ENCODE assay signal across 9 mouse cellular contexts in genomic region chr16:4469599-4470352, GRCm38 (mm10). TPM values are rescaled to one million over a fixed set of nuclear protein-coding genes. Genes with fewer than 3 reads are reported as not detected.
DNase-seq lines count a peak whose midpoint lies in the region; ATAC-seq and TF ChIP-seq lines count a peak whose summit lies in the region.
"Had no signal": no experiment of that assay in that cellular context is flagged by ENCODE, and none has a peak within 500 bp of the region (broad histone marks: within the 10 kb centered on the region; RNA-seq: fewer than 3 reads in every experiment).

No protein-coding gene starts in this region.

- H3K27ac ChIP-seq in liver, embryonic 14.5 days: no peak overlapping the region
- H3K27ac ChIP-seq in macrophage: peak overlapping the region; percentile 15
- no peak overlapping the region for H3K27ac ChIP-seq in midbrain, embryonic 10.5 days (replicated peaks)
- H3K27ac ChIP-seq: liver, embryonic 15.5 days had no signal

- H3K4me3 ChIP-seq in liver, embryonic 14.5 days (ENCODE audit: insufficient read depth in 1 of 2, low read depth in 2 of 2, low read length in 2 of 2): no peak overlapping the region
- no peak overlapping the region for H3K4me3 ChIP-seq in macrophage (ENCODE audit: inconsistent target)
- no peak overlapping the region for H3K4me3 ChIP-seq in midbrain, embryonic 10.5 days
- H3K4me3 ChIP-seq: liver, embryonic 15.5 days had no signal

- H3K4me1 ChIP-seq in liver, embryonic 14.5 days (replicated peaks; ENCODE audit: control insufficient read depth in 2 of 2, insufficient read depth in 2 of 2, low read length in 1 of 2): peaks cover 0 to 10% of the 10 kb centered on the region in 2 experiments; a peak in 1 of 4 replicates
- peaks cover 6% of the 10 kb centered on the region for H3K4me1 ChIP-seq in midbrain, embryonic 10.5 days

- H3K4me2 ChIP-seq in liver, embryonic 14.5 days (ENCODE audit: low read depth): no peak overlapping the region
- H3K4me2 ChIP-seq: liver, embryonic 15.5 days had no signal

- H3K9me3 ChIP-seq in liver, embryonic 14.5 days (ENCODE audit: control insufficient read depth, low read length): no peaks in the 10 kb centered on the region
- no peaks in the 10 kb centered on the region for H3K9me3 ChIP-seq in midbrain, embryonic 10.5 days (replicated peaks)
- H3K9me3 ChIP-seq: liver, embryonic 15.5 days had no signal

- no peak for ATAC-seq in liver, embryonic 14.5 days (ENCODE audit: insufficient read depth)

- TF ChIP-seq CTCF in liver, embryonic 14.5 days (IDR thresholded peaks at IDR 0.05; ENCODE audit: low read depth): peak; percentile 38

- no peaks in the 10 kb centered on the region for H3K79me2 ChIP-seq in macrophage (ENCODE audit: inconsistent target)

- no peaks in the 10 kb centered on the region for H3K27me3 ChIP-seq in liver, embryonic 14.5 days (ENCODE audit: control insufficient read depth, insufficient read depth, low read length)
- no peaks in the 10 kb centered on the region for H3K27me3 ChIP-seq in midbrain, embryonic 10.5 days (ENCODE audit: low read depth, poor library complexity, severe bottlenecking)
- H3K27me3 ChIP-seq: liver, embryonic 15.5 days had no signal

- DNase-seq in liver, embryonic 14.5 days (ENCODE audit: low read depth in 3 of 3, low spot score in 3 of 3): no peak
- DNase-seq in liver (no peak), ES-CJ7 (ENCODE audit: low read depth, low spot score) (peak; percentile 19)
- peak; percentile 41 for DNase-seq in adrenal gland, postnatal 14 days
- DNase-seq in midbrain, embryonic 10.5 days (ENCODE audit: low spot score): no peak
- DNase-seq in spleen, adult 12 weeks (ENCODE audit: low spot score): no peak
- DNase-seq: embryo, embryonic 11 days had no signal

- no peak overlapping the region for H3K9ac ChIP-seq in liver, embryonic 14.5 days (replicated peaks)
- H3K9ac ChIP-seq: liver, embryonic 15.5 days had no signal

- H3K36me3 ChIP-seq in liver, embryonic 14.5 days (replicated peaks; ENCODE audit: control insufficient read depth, insufficient read depth, low read depth): no peaks in the 10 kb centered on the region
- H3K36me3 ChIP-seq in macrophage (ENCODE audit: inconsistent target): no peaks in the 10 kb centered on the region
- no peaks in the 10 kb centered on the region for H3K36me3 ChIP-seq in midbrain, embryonic 10.5 days
- H3K36me3 ChIP-seq: liver, embryonic 15.5 days had no signal

- 28% methylated on average over 10 of the region's 10 CpGs for WGBS in liver, embryonic 14.5 days (ENCODE audit: insufficient replicate concordance)
- 41% methylated on average over 10 of the region's 10 CpGs for WGBS in macrophage (ENCODE audit: missing documents)
- whole genome bisulfite sequencing in midbrain, embryonic 10.5 days: 72% methylated on average over 10 of the region's 10 CpGs

- no peak for TF ChIP-seq EP300 in liver, embryonic 14.5 days (IDR thresholded peaks at IDR 0.05; ENCODE audit: low read depth)

RNA-seq across cellular contexts. Expression of gene Adcy9, which starts 49.5 kb away (rescaled TPM):
- polyA plus RNA-seq in liver, embryonic 14.5 days (2012; rRNA removed): 0.78 and 0.81 TPM in 2 replicates
- 0.62 and 0.65 TPM in 2 replicates for polyA plus RNA-seq in liver, embryonic 14.5 days (2014; fragmentation: Nextera tagmentation; extraction: Ambion mirVana)
- 36.1 and 38.7 TPM in 2 replicates for total RNA-seq in adrenal gland, postnatal 14 days (2021)
- 10 to 100 TPM in 22 of 26 experiments, 1 to 10 TPM in 4; 6.6 to 88.2 (median 34.3) TPM for total RNA-seq in macrophage (2018; cell fraction: chromatin; rRNA removed)
- 10 to 100 TPM in 14 of 26 experiments, 1 to 10 TPM in 12; 4.7 to 24.2 (median 11.1) TPM for total RNA-seq in macrophage (2018; cell fraction: cytosol; rRNA removed)
- total RNA-seq in macrophage (2018; cell fraction: nucleus; rRNA removed): 10 to 100 TPM in 25 of 26 experiments, 1 to 10 TPM in 1; 9.3 to 63.6 (median 20.5) TPM
- polyA plus RNA-seq in macrophage (2018): 10.4 to 11.9 TPM (median 11.0 TPM) in 3 replicates
- polyA plus RNA-seq in midbrain, embryonic 10.5 days (2016; fragmentation: Nextera tagmentation; extraction: Ambion mirVana): 0.56 and 0.92 TPM in 2 replicates

Comparison
In these comparisons a context has a peak if more than half of its experiments do, and no peak if none do; other contexts are left out.
1. DNase-seq: peak in ES-CJ7 (single experiment) and adrenal gland, postnatal 14 days (single experiment); none in liver, embryonic 14.5 days (0 of 3), liver (single experiment), midbrain, embryonic 10.5 days (single experiment) and spleen, adult 12 weeks (single experiment).